Mouse (Mus musculus) layer of hippocampus, adult 8-10 months (tissue): ENCODE measurements around the gene Megf8. TPM values are rescaled to one million over a fixed set of nuclear protein-coding genes. Genes with fewer than 3 reads are reported as not detected.

ENCODE experiments used
- DNase-seq, 2 experiments: peaks; one replicate each; pipeline ENCODE4 v3.0.0; 2022; ENCODE audit warnings: low spot score in 2 of 2
- total RNA-seq, 4 experiments: library from RNA; stranded (reverse); gene quantifications; 2 replicates each; pipeline ENCODE4 v1.2.4; 2022

Gene Megf8
- total RNA-seq, 4 experiments from 2014 or later: 90.3 to 107 (median 97.0) TPM

- DNase-seq: no peak
Observed at GRCm38 (mm10) chr7:25381284-25381680, 64.3 kb downstream of the Megf8 start.

GRCm38 (mm10) chr7:25382541-25382940, 65.6 kb downstream of the Megf8 start:
- DNase-seq: no peak

- DNase-seq: no peak
Observed at GRCm38 (mm10) chr7:25383385-25383784, 66.4 kb downstream of the Megf8 start.

- no peak for DNase-seq
Observed at GRCm38 (mm10) chr7:25383891-25384290, 66.9 kb downstream of the Megf8 start.

- no peak for DNase-seq
Observed at GRCm38 (mm10) chr7:25384318-25384717, 67.4 kb downstream of the Megf8 start.

GRCm38 (mm10) chr7:25384818-25385217, 67.9 kb downstream of the Megf8 start:
- DNase-seq: no peak

- DNase-seq: no peak
Observed at GRCm38 (mm10) chr7:25385259-25385658, 68.3 kb downstream of the Megf8 start.

GRCm38 (mm10) chr7:25385850-25386555, 69.0 kb downstream of the Megf8 start:
- DNase-seq: peak in 1 of 2 experiments; percentile 53

- no peak for DNase-seq
Observed at GRCm38 (mm10) chr7:25387811-25388440, 71.0 kb downstream of the Megf8 start.

- no peak for DNase-seq
Observed at GRCm38 (mm10) chr7:25388916-25389315, 72.0 kb downstream of the Megf8 start.

- DNase-seq: no peak
Observed at GRCm38 (mm10) chr7:25390054-25390770, 73.2 kb downstream of the Megf8 start.

GRCm38 (mm10) chr7:25390986-25391385, 74.0 kb downstream of the Megf8 start:
- DNase-seq: no peak

GRCm38 (mm10) chr7:25391856-25392453, 75.0 kb downstream of the Megf8 start:
- no peak for DNase-seq

GRCm38 (mm10) chr7:25392851-25393250, 75.9 kb downstream of the Megf8 start:
- no peak for DNase-seq

- no peak for DNase-seq
Observed at GRCm38 (mm10) chr7:25393451-25394210, 76.7 kb downstream of the Megf8 start.

- no peak for DNase-seq
Observed at GRCm38 (mm10) chr7:25394754-25395153, 77.8 kb downstream of the Megf8 start.

GRCm38 (mm10) chr7:25395186-25395557, 78.2 kb downstream of the Megf8 start:
- DNase-seq: no peak

- DNase-seq: peak; percentile 97
Observed at GRCm38 (mm10) chr7:25395558-25396521, 78.9 kb downstream of the Megf8 start.

GRCm38 (mm10) chr7:25396621-25397020, 79.7 kb downstream of the Megf8 start:
- no peak for DNase-seq

GRCm38 (mm10) chr7:25398610-25399009, 81.6 kb downstream of the Megf8 start, which contains the start of gene Lipe:
Gene Lipe, minus strand, starts transcription at chr7:25398710.
- DNase-seq: no peak
